ENCODE assay signal across 13 mouse cellular contexts in genomic region chr5:25055288-25055687, GRCm38 (mm10). TPM values are rescaled to one million over a fixed set of nuclear protein-coding genes. Genes with fewer than 3 reads are reported as not detected.
DNase-seq lines count a peak whose midpoint lies in the region; ATAC-seq lines count a peak whose summit lies in the region.
"Had no signal": no experiment of that assay in that cellular context is flagged by ENCODE, and none has a peak within 500 bp of the region (broad histone marks: within the 10 kb centered on the region; RNA-seq: fewer than 3 reads in every experiment).

No protein-coding gene starts in this region.

- peaks cover 44% of the 10 kb centered on the region for H3K4me1 ChIP-seq in kidney, embryonic 15.5 days
- peaks cover 10% of the 10 kb centered on the region; the same call in 1 of the 2 replicates for H3K4me1 ChIP-seq in neural tube, embryonic 11.5 days (ENCODE audit: control insufficient read depth, insufficient read depth, low read length)
- peaks cover 13% of the 10 kb centered on the region; the same call in 1 of the 2 replicates for H3K4me1 ChIP-seq in neural tube, embryonic 14.5 days (ENCODE audit: control insufficient read depth, insufficient read depth, low read length)

- 0 out of 2 replicates have a peak overlapping the region, but pooled peaks have one; percentile 4 for H3K4me2 ChIP-seq in kidney, embryonic 15.5 days
- no peak overlapping the region for H3K4me2 ChIP-seq in neural tube, embryonic 11.5 days (ENCODE audit: low read depth)
- no peak overlapping the region for H3K4me2 ChIP-seq in neural tube, embryonic 14.5 days (ENCODE audit: low read depth, low read length)
- H3K4me2 ChIP-seq: neural tube, embryonic 12.5 days had no signal

- peak; percentile 59 for ATAC-seq in kidney, embryonic 15.5 days (replicated peaks; ENCODE audit: low FRiP score)
- ATAC-seq in neural tube, embryonic 11.5 days (ENCODE audit: insufficient read depth, low FRiP score, low TSS enrichment): peak; percentile 60; the same call in 1 of the 2 replicates
- peak; percentile 58 for ATAC-seq in neural tube, embryonic 14.5 days (ENCODE audit: low read depth)
- ATAC-seq: CD4-positive, CD25-positive, alpha-beta regulatory T cell, adult 4 months had no signal

- no peaks in the 10 kb centered on the region for H3K9me3 ChIP-seq in kidney, embryonic 15.5 days (replicated peaks)
- no peaks in the 10 kb centered on the region for H3K9me3 ChIP-seq in neural tube, embryonic 11.5 days (ENCODE audit: control insufficient read depth, low read length)
- no peaks in the 10 kb centered on the region for H3K9me3 ChIP-seq in neural tube, embryonic 14.5 days (ENCODE audit: control insufficient read depth, low read length)
- H3K9me3 ChIP-seq: megakaryocyte, embryonic 14.5 days; neural tube, embryonic 12.5 days had no signal

- WGBS in kidney, embryonic 15.5 days: 34% methylated on average over 4 of the region's 4 CpGs
- WGBS in neural tube, embryonic 11.5 days: 34% methylated on average over 4 of the region's 4 CpGs
- WGBS in neural tube, embryonic 14.5 days: 26% methylated on average over 4 of the region's 4 CpGs

- H3K27ac ChIP-seq in kidney, embryonic 15.5 days: no peak overlapping the region
- no peak overlapping the region for H3K27ac ChIP-seq in neural tube, embryonic 11.5 days (ENCODE audit: low read depth, low read length)
- no peak overlapping the region for H3K27ac ChIP-seq in neural tube, embryonic 14.5 days (ENCODE audit: low read depth, low read length)
- H3K27ac ChIP-seq: neural tube, embryonic 12.5 days had no signal

- H3K27me3 ChIP-seq in kidney, embryonic 15.5 days: no peaks in the 10 kb centered on the region
- no peaks in the 10 kb centered on the region for H3K27me3 ChIP-seq in neural tube, embryonic 11.5 days (ENCODE audit: control insufficient read depth, insufficient read depth, low read length)
- no peaks in the 10 kb centered on the region for H3K27me3 ChIP-seq in neural tube, embryonic 14.5 days (ENCODE audit: control insufficient read depth, insufficient read depth, low read length)
- H3K27me3 ChIP-seq: neural tube, embryonic 12.5 days had no signal

- H3K9ac ChIP-seq in kidney, embryonic 15.5 days: no peak overlapping the region
- H3K9ac ChIP-seq in neural tube, embryonic 11.5 days (ENCODE audit: low read length): peak overlapping the region; percentile 5; the same call in 1 of the 2 replicates
- no peak overlapping the region for H3K9ac ChIP-seq in neural tube, embryonic 14.5 days (replicated peaks; ENCODE audit: low read depth, low read length)
- H3K9ac ChIP-seq: neural tube, embryonic 12.5 days had no signal

- no peak for DNase-seq in kidney, postnatal 36 days
- no peak for DNase-seq in neural tube, embryonic 11.5 days (ENCODE audit: low spot score)
- no peak for DNase-seq in neural tube, embryonic 10.5 days (ENCODE audit: extremely low spot score, low spot score)
- peak; percentile 96 for DNase-seq in cerebellum, adult 9-11 months
- DNase-seq in adipocyte (ENCODE audit: low spot score): no peak
- DNase-seq: heart, adult 18-20 months; heart, postnatal 36 days; kidney, adult 2 months had no signal

- no peak overlapping the region for H3K4me3 ChIP-seq in kidney, embryonic 15.5 days (replicated peaks)
- no peak overlapping the region for H3K4me3 ChIP-seq in neural tube, embryonic 11.5 days (ENCODE audit: low read depth, low read length)
- no peak overlapping the region for H3K4me3 ChIP-seq in neural tube, embryonic 14.5 days (ENCODE audit: low read depth, low read length)
- H3K4me3 ChIP-seq: megakaryocyte, embryonic 14.5 days; neural tube, embryonic 12.5 days had no signal

- H3K36me3 ChIP-seq in kidney, embryonic 15.5 days: no peaks in the 10 kb centered on the region
- no peaks in the 10 kb centered on the region for H3K36me3 ChIP-seq in neural tube, embryonic 11.5 days (ENCODE audit: control insufficient read depth, insufficient read depth, low read length)
- H3K36me3 ChIP-seq in neural tube, embryonic 14.5 days (ENCODE audit: control insufficient read depth, insufficient read depth, low read length): no peaks in the 10 kb centered on the region
- H3K36me3 ChIP-seq: neural tube, embryonic 12.5 days had no signal

RNA-seq across cellular contexts. Expression of gene Prkag2, which starts 45.2 kb away (rescaled TPM):
- polyA plus RNA-seq in kidney, embryonic 15.5 days (2015; fragmentation: Nextera tagmentation; extraction: Ambion mirVana): 38.2 and 40.3 TPM in 2 replicates
- polyA plus RNA-seq in neural tube, embryonic 11.5 days (2014; fragmentation: Nextera tagmentation; extraction: Ambion mirVana): 52.9 and 59.1 TPM in 2 replicates
- polyA plus RNA-seq in neural tube, embryonic 14.5 days (2014; fragmentation: Nextera tagmentation; extraction: Ambion mirVana): 98.9 and 102 TPM in 2 replicates
